Mouse (Mus musculus): ENCODE measurements around the gene Cfd. TPM values are rescaled to one million over a fixed set of nuclear protein-coding genes. Genes with fewer than 3 reads are reported as not detected.

Gene Cfd
- total RNA-seq (2021): not detected

DNA sequence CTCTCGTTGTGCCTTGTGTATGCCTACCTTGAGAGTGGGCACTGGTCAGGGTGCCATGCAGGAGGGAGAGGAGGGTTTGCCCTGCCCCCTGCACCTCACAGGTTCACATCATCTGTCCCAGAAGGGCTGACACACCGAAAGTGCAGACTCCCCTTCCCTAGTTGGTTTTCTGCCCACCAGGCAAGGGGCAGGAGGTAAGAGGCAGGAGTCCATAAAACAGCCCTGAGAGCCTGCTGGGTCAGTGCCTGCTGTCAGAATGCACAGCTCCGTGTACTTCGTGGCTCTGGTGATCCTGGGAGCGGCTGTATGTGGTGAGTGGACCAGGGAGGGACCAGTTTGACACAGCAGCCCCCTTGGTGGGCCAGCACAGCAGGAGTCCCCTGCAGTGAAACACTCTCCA, at the start of gene Cfd:
Gene Cfd (plus strand): TSS at position 184 of the 400 bp plus-strand sequence.
- intact Hi-C loops (cut with DNase I): no loop called here

GRCm38 (mm10) chr10:79842322-79842721, 48.3 kb upstream of the Cfd start:
- intact Hi-C loops (cut with DNase I): no loop called here

More for the DNA sequence above, at the start of gene Cfd:
- no peak for DNase-seq

DNA sequence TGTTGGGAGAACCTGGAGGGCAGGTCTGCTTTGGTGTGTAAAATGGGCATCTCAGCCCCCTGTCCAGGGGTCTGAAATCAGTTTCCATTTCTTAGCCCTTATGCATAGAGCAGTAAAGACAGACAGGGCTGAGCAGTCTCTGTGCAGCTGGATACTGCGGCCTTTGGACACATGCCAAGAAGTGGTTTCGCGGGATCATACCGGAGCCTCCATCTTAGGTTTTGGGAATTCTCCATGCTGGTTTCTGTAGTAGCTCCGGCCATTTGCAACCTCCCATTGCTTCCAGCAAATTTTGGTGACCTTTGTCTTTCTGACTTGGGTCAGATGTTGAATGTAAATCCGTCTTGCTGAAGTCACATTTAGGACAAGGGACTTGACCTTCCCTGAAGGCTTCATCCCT, 47.2 kb upstream of the Cfd start:
- intact Hi-C loops (cut with DNase I): no loop called here
- DNase-seq: peak; percentile 58

More at GRCm38 (mm10) chr10:79842322-79842721, 48.3 kb upstream of the Cfd start:
- no peak for DNase-seq

DNA sequence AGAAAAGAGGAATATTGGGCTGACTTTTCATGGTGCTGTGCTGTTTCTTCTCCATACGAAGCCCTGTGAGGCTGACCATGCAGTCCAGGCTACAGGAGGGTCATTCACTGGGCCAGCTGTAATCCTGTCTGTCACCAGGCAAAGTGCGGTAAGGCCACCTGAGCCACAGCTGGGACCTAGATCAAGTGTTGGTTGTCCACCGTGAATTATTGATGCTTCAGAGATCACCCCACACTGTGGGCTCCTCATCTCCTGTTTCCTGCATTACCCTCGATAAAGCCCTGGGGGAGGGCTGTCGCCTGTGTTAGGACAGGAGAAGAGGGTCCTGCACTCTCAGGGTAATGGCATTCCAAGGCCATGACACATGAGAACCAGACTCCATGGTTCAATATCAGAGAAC, 44.1 kb upstream of the Cfd start:
- DNase-seq: no peak
- intact Hi-C loops (cut with DNase I): no loop called here

GRCm38 (mm10) chr10:79849941-79850628, 40.6 kb upstream of the Cfd start:
- intact Hi-C loops (cut with DNase I): no loop called here
- no peak for DNase-seq

DNA sequence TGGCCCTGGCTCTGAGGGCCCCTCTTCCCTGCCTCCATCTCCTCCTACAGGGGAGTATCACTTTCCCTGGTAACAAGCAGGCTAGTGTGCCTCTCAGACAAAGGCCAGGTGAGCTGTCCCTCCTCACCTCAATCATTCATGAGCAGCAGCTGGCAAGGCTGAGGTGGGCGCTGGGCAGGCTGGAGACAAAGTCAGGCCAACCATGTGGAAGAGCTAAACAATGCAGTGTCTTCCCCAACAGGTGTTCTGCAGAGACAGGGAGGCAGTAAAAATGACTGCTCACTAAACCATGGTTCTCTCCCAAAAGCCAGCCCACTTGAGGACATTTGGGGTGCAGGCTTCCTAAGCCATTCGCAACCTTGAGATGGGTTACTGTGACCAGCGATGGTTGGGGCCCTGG, 39.0 kb upstream of the Cfd start:
- no peak for DNase-seq

GRCm38 (mm10) chr10:79852107-79852789, 38.4 kb upstream of the Cfd start:
- intact Hi-C loops (cut with DNase I): no loop called here
- DNase-seq: no peak

More for the DNA sequence above, 39.0 kb upstream of the Cfd start:
- intact Hi-C loops (cut with DNase I): no loop called here

GRCm38 (mm10) chr10:79852827-79853226, 37.8 kb upstream of the Cfd start:
- intact Hi-C loops (cut with DNase I): no loop called here
- no peak for DNase-seq

DNA sequence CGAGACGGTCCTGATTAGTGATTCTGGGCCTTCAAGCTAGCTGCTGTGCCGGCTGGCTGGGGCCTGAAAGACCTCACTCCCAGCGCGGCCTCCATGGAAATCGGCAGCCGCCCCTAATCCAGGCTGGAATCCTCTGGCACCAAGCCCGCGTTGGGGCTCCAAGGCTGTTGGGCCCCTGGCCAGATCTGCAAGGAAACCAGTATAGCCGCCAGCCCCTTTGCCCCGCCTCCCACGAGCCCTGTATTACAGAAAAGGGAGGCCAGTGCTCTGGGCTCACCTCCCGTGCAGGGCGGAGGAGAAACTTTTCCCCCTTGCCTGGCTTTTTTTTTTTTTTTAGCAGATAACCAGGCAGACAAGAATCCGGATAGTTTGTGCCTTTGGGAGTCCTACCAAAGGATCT, 37.3 kb upstream of the Cfd start:
- DNase-seq: peak; percentile 99
- intact Hi-C loops (cut with DNase I): no loop called here

- intact Hi-C loops (cut with DNase I): no loop called here
- peak; percentile 100 for DNase-seq
These were observed 36.5 kb upstream of the Cfd start, which contains the start of gene Ptbp1 for GRCm38 (mm10) chr10:79853860-79854795. Gene Ptbp1, plus strand, starts transcription at chr10:79854427.

DNA sequence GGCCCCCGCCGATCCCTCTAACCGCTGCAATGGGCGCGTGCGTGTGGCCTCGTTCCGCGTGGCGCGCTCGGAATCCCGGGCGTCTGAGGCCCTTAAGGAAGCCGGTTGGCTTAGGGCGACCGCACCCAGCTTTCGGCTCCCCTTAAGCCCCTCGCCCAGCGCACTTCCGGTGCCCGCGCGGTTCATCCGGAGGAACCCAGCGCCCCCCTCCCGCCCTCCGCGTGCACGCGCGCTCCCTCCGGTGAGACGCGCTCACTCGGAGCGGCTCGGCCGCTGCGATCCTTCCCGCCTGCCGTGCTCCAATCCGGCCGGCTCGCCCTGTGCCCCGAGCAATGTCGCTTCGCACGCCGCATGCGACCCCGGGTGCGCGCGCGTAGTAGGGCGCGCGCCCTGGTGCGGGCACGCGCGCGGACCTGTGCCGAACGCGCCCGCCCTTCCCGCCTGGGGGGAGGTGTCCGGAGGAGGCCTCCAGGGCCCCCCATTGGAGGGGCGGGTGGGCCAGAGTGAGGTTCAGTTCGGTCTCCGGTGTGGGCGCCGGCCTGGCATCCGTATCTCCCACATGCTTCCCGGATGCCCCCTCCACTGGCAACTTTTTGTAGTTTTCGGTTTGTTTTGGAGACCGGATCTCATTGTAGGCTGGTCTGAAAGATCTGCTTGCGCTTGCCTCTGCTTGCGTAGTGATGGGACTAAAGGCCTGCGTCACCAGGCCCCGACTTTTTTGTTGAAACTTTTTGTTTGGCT, 35.7 kb upstream of the Cfd start:
- DNase-seq: peak; percentile 79
- intact Hi-C loops (cut with DNase I): no loop called here

GRCm38 (mm10) chr10:79855558-79856184, 35.0 kb upstream of the Cfd start:
- intact Hi-C loops (cut with DNase I): no loop called here
- peak; percentile 60 for DNase-seq

- no peak for DNase-seq
- intact Hi-C loops (cut with DNase I): no loop called here
These were observed 34.4 kb upstream of the Cfd start for GRCm38 (mm10) chr10:79856280-79856679.

DNA sequence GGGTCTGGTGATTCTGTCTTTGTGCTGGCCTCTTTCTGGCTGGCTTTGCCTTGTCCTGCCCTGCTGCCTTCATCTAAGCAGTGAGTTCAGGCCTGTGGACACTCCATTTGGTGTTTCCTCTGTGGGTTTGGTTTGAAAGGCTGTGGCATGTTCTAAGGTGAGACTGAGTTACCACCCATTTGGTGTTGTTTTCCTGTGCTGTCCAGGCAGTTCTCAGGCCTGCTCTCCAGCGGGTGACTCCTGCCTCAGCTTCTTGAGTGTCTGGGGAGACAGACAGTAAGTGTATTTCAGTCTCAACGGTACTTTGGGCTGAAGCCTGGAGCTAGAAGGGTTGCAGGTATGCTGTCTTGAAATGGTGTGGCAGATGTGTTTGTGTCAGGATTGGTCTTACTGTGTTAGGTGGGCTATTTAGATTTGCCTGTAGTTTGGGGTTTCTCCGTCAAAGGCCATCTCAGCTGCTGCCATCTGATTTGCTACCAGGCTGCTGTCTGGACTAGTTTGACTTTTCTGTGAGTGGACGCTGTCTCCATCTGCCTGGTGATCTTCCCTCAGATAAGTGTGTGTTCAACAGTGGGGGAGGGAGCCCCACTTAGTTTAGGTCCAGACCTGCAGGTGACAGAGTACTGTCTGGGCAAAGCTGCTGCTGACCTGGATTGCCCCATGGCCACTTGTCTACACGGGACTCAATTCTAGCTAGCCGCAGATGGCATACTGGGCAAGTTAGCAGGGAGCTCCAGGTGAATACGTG, 33.8 kb upstream of the Cfd start:
- intact Hi-C loops (cut with DNase I): no loop called here
- no peak for DNase-seq

GRCm38 (mm10) chr10:79857452-79857811, 33.2 kb upstream of the Cfd start:
- peak; percentile 71 for DNase-seq
- intact Hi-C loops (cut with DNase I): no loop called here

- intact Hi-C loops (cut with DNase I): no loop called here
- no peak for DNase-seq
These were observed 32.8 kb upstream of the Cfd start for GRCm38 (mm10) chr10:79857894-79858293.

GRCm38 (mm10) chr10:79858416-79859074, 32.1 kb upstream of the Cfd start:
- intact Hi-C loops (cut with DNase I): no loop called here
- DNase-seq: peak; percentile 97

GRCm38 (mm10) chr10:79859116-79859515, 31.5 kb upstream of the Cfd start:
- DNase-seq: no peak
- intact Hi-C loops (cut with DNase I): no loop called here

Measured in left cerebral cortex, postnatal 4 days (tissue).